Mouse (Mus musculus) urinary bladder, postnatal 36 days (tissue): Measurements from ENCODE around the gene Psme4.

ENCODE experiments used
- DNase-seq, 2 experiments: peaks; one replicate each; pipeline ENCODE4 v3.0.0; 2022; ENCODE audit warnings: low spot score in 2 of 2, mixed read lengths in 1 of 2

Psme4 gene

DNA sequence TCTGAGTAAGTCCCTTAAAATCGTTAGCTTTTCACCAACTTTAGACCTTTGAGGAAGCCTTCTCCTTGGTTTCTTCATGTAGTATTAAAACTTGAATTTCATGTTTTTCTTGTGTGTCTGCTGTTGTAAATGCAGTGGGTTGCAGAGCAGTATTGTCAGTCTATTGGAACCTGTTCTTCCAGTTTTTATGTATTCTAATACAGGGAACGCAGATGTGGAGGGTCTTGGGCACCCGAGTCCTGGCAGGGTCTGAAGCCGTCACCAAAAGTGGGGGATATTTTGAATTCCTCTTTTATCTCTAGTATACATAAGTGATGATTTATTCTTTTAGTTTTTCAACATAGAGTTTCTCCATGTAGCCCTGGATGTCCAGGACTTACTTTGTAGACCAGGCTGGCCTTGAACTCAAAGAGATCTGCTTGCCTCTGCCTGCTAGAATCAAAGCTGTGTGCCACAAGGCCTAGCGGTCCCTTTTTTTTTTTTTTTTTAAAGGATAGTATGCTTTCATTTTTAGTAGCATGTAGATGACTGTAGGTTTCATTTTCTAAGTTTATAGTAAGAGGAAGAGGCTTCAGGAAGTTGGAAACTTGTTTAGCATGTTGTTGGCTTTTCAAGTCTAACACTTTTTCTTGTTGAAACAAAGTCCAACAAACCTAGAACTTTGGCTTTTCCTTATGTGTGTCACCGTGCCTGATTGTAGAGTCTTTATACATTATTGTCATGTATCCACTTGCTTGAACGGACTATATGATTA lies 14.9 kb downstream of the Psme4 start:
- no peak for DNase-seq

DNA sequence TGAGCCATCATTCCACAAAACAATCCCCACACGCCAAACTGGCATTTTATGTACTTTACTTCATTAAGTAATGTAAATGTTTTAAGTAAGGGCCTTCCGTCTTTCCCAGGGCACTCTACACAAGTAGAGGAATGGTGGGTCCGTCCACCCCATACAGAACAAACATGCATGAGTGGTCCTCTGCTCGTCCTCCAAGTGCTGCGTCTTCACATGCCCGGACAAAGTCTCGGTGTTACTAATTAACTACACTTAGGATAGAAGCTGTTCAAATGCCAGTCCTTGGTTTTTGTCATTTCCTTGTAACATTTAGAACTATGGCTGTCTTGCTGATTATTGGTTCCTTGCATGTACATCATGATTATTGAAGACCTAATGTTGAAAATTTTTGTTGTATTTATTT lies 21.2 kb downstream of the Psme4 start:
- no peak for DNase-seq

DNA sequence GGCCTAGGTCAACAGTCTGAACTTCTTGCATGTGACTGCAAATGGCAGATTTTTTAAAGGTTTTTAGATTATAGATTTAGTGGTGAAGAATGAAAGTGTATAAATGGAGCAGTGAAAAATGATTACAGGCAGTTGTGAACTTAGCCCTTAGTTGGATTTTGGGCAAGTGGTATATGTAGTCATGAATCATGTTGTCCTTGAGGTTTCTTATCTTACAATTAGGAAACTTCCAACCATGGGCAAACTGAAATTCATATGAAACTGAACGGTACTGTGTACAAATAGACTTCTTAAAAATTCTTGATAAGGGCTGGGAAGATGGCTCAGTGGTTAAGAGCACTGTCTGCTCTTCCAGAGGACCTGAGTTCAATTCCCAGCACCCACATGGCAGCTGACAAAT lies 22.2 kb downstream of the Psme4 start:
- DNase-seq: no peak

DNA sequence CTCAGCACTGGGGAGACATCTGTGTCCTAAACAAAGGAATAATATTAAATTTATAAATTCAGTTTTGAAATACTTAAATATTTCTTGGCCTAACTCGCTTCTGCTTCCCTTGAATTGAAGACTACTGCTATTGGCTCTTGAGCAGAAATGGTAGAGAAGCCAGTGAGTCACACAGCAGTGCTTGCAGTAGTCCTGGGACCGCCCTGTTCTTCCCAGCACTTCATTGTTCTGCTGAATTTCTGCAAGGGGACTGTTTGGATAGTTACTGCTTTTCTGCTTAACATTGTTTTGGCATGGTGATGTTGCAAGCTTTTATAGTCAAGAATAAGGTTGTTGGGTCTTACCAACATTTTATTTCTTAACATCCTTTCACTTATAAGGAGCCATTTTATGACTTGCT lies 25.7 kb downstream of the Psme4 start:
- DNase-seq: no peak

DNA sequence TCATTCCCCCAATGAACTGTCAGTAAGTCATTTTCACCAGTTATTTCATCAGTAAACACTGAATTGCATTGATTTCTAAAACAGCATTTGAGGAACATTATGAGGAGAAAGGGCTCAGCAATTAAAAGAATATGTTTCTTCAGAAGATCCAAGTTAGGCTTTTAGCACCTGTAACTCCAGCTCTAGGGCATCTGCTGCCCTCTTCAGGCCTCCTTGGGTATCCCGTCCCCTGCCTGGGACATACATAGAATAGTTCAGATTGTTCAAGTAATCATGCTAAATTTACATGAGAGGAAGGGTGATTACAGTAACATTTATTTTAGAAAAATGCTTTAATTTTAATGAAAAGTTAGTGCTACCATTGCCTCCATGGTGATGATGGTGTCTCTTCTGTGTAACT lies 28.0 kb downstream of the Psme4 start:
- DNase-seq: peak in 1 of 2 experiments; percentile 21

DNA sequence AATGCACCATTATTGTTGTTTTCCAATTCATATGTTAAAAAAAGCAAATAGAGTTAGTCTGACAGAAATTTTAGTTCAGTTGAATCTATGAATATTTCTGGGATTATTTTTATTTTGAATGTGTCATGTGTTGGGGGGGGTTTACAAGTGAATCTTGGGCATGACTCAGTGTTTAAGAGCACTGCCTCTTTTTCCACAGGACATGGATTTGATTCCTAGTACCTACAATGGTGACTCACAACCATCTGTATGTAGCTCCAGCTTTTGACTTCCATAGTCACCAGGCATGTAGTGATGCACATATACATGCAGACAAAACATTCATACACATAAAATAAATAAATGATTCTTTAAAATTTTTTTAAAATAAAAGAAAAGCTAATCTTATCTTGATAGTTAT lies 28.6 kb downstream of the Psme4 start:
- no peak for DNase-seq

DNA sequence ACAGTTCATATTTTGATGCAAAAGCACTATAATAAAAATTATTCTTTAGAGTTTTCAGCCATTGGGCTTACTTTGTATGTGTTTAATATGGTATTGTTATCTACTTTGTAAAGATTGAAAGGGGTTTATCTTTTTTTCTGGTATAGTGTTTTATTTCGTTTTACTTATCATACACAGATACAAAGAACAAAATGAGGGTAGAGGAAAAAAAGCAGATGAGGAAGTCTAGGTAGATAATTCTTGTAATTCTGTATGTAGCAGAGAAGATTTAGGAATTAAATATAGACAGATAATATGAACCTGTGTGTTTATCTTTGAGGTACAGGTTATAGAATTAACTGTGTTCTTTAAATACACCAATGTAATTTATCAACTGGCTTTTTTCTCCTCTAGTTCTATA lies 30.9 kb downstream of the Psme4 start:
- no peak for DNase-seq

DNA sequence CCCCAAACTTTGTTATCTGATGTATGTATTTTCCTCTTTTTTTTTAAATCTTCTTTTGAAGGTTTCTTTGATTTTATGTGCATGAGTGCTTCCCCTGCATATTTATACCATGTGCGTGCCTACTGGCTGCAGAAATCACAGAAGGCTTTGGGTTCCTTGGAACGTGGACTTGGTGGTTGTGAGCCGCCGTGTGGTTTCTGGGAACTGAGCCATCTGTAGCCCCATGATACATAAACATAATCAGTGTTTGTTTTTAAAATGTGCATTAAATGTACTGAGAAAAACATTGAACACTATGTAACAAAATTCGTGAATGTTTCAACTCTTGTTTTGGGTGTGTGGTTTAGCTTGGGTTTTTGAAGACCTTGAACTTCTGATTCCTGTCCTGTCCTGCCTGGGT lies 49.6 kb downstream of the Psme4 start:
- DNase-seq: no peak

DNA sequence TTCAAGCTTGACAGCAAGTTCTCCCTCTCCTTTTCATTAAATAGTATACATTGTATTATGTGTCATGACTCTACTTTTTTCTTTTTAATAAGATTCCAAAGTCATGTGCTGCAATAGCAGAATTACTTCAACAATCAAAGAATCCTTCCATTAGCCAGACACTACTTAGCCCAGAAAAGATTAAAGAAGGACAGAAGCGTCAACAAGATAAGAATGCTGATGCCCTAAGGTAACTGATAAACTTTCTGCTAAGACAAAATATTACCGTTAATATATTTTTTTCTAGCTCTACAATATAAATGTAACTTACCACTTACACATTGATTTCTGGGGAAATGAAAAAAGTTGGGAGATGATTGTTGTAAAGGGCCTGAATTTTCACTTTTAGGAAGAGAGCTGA lies 67.3 kb downstream of the Psme4 start:
- DNase-seq: no peak

DNA sequence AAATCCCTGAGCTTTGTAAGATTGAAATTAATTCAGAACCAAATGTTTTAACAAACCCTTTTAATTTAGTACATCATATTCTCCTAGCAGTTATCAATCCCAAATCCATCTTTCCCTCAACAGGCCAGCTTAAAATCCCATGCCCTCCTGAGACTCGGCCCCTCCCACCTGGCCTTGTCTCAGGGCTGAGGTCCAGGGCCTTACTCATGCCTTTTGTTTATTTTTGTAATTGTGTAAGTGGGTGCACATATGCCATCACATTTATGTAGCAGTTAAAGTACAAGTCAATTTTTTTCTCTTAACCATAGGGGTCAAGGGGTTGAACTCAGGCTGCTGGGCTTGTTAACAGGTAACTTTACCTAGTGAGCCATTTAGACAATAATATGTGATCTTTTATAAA lies 72.8 kb downstream of the Psme4 start:
- DNase-seq: no peak

DNA sequence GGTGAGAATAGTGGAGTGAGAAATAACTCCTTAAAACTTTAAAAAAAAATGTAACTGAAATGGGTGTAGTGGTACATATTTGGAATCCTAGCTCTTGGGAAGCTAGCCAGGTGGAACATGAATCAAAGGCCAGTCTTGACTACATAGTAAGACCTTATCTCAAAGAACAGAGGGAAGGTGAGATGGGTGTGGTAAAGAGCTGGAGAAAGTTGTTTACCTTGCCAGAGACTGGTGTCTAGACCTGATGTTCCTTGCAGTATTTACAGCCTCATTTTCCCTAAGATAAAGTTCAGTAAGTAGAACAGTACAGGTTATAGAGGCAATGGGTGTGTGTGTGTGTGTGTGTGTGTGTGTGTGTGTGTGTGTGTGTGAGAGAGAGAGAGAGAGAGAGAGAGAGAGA lies 100.9 kb downstream of the Psme4 start:
- no peak for DNase-seq

DNA sequence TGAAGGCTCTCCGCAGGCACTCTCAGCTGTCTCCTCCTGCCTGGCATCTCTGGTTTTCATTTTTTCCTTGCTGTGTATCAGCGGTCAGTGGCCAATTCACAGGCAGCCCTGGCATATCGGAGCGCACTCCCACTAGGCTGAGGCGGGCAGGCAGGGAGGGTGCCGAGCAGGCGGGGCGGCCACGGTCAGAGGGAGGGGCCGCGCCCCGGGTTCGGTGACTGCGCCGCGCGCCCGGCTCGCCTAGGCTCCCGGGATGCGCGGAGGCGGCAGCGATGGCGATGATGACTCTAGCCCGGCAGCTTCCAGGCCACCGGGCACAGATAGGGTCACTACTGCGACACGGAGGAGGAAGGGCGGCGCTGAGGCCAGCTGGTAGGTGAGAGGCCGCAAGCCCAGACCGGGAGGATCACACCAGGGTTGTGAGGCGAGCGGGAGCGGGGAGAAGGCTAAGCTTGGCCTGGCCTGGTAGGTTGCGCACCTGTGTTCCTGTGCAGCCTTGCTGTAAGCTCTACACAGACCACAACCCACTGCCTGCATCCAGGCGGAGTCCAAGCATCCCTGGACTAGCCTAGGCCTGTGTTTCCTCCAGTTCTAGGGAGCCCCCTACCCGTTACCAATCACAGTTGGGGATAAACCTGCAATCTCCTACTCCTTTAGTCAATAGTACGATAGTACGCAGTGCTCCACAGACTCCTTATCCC lies 113.8 kb downstream of the Psme4 start, which contains the start of the genes Gpr75 and Asb3:
Gpr75 (plus strand) TSS at position 188 of the 701 bp plus-strand sequence.
Asb3 (plus strand) TSS at position 246 of the 701 bp plus-strand sequence.
- DNase-seq: peak; percentile 30 to 45

DNA sequence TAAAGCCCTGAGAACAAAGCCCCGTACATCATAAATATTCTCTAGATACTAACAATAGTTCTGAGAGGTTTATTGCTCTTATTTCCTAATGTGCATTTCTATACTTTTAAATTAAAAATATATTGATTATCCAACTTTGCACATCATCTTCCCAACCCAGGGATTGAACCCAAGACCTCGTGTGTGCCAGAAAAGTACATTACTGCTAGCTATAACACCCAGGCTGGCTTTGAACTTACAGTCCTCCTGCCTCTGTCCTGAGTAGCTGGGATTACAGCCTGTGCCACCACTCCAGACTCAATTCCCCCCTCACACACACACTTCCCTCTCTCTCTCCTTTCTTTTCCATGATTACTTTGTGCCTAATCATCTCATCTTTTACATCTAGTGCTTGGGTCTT lies 116.6 kb downstream of the Psme4 start:
- no peak for DNase-seq

DNA sequence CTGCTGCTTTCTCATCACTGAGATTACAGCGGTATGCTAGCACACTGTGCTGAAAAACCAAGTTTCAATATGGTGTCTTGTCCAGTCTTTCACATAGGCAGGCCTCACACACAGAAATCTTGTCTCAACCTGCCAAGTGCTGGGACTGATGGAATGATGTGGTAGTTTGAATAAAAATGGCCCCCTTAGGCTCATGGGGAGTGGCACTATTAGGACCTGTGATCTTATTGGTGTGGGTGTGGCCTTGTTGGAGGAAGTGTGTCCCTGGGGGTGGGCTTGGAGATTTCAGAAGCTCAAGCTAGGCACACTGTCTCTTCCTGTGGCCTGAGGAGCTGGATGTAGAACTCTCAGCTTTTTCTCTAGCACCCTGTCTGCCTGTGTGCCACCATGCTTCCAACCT lies 124.7 kb downstream of the Psme4 start:
- DNase-seq: no peak

DNA sequence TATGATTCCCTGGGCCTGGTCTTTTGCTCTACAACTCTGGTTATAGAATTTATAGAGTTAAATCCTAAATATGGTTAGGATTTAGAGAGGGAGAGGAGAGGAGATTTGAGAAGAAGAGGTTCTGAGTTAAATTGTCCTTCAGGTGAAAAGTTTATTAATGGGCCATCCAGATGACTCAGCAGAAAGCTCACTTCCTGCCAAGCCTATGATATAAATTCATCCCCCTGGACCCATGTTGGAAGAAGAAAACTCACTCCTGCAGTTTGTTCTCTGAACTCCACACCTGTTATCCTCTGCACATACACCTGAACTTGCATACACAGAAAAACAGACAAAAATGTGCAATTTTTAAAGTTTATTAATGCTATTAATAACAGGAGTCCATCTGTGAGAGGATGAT lies 127.8 kb downstream of the Psme4 start:
- no peak for DNase-seq

DNA sequence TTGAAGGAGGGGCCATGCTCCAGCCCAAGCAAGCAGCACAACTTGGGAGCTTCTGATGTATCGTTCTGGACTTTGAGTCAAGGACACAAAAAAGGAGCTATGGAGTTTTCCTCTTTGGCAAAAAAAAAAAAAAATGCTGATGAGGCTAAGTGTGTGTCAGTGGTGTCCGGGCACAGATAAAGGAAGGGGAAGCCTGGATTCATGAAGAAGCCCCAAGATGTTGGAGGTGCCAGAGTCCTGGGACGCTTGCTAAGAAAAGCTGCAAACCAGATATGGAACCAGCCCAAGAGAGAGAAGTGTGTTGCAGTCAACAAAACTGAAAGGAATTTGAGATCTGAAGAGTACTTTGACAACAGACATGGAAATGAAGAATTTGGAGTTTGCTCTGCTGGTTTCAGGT lies 140.8 kb downstream of the Psme4 start:
- no peak for DNase-seq

DNA sequence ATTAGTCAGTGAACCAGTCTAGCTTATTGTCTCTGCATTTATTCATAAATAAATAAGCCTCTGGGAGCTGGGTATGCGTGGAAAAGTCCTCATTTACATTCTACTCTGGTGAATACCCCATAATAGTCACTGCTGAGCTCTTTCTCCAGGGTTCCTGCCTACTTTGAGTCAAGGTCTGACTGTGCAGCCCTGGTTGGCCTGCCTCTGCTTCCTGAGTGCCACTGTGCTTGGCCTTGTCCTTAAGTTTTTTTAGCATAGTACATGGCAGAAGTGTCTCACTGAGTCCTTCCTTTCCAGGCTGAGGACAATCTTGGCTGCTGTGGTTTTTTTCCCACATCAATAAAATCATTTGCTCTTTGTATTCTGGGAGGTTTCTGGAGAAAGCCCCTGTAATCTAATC lies 149.1 kb downstream of the Psme4 start:
- no peak for DNase-seq

DNA sequence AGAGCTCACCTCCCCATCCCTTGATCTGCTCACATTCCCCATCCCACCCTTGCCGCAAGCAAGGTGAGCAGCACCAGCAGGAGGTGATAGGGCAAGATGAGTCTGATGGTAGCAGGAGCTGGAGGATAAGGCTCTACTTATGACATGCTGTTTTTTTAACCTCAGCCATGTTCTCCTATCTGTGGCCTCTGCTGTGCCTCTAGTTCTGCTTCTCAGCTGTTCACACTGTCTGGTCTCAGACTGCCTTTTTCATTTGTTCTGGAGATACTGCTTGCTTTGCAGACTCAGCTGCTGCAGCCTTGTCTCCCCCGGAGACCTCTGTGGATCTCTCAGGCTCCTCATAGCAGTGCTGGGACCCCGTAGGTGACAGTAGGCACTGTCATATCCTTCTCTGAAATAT lies 151.8 kb downstream of the Psme4 start:
- no peak for DNase-seq

DNA sequence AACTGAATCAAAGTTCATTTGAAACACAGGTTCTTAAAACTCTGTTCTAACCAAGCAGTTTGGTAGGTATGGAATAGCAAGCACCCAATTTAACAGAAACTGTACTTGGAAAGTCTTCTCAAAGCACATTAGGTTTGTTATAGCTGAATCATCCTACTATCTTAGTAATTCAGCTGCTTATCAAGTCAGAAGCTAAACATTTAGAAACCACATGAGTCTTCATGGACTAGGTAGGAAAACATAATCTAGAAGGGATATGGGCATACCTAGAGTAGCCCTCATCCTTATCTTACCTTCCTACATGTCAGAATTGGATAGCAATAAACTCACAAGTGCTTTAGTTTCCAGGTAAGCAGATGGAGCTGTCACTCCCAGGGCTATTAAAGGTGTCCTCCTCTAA lies 156.6 kb downstream of the Psme4 start:
- DNase-seq: no peak

DNA sequence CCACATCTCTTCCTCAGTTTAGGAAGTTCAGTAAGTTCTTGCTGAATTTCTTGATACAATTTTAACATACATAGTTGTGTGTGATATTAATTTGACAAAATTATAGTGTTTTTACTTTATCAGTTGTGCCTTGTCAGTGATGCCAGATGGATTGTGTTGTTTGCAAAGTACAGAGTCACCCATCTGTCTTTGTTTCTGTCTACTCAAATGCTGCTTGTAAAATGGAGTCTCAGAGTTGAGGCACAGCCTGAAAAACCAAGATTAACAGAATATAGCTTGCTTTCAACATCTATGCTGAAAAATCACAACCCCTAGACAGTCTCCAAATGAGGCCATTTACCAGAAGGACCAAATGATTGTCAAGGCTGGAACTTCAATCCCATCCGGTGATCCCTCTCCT lies 157.0 kb downstream of the Psme4 start:
- DNase-seq: no peak
